Mouse (Mus musculus): Measurements from ENCODE around the gene Micu2.

- no peak for TF ChIP-seq CTCF (IDR thresholded peaks at IDR 0.05; ENCODE audit: low read depth, low read length)
- no peak for TF ChIP-seq POLR2A (IDR thresholded peaks at IDR 0.05; ENCODE audit: insufficient read depth, low read length)
Measured at GRCm38 (mm10) chr14:57971986-57972525, 27.0 kb downstream of the Micu2 start.
